Mouse (Mus musculus) MEL (cell line): Measurements from ENCODE around the gene Ttbk2.

Experiments
- CHD1 ChIP-seq: IDR thresholded peaks from 2 replicates; pipeline ENCODE4 v1.6.1; 2012; ENCODE audit warnings: low read depth, mild to moderate bottlenecking, inconsistent platforms, low read length, improper control_type of control experiment
- CTCF ChIP-seq, 3 experiments: IDR thresholded peaks in 2 of 3; conservative IDR thresholded peaks in 1 of 3; 2 replicates each; pipeline ENCODE4 v1.5.1; 2011 to 2012; ENCODE audit warnings: low read length in 3 of 3, low read depth in 2 of 3, mild to moderate bottlenecking in 2 of 3, improper control_type of control experiment in 1 of 3, inconsistent platforms in 1 of 3, mixed read lengths in 1 of 3, moderate library complexity in 1 of 3; ENCODE audit not compliant: control insufficient read depth in 1 of 3, insufficient read depth in 1 of 3, poor library complexity in 1 of 3, severe bottlenecking in 1 of 3
- GATA1 ChIP-seq: IDR thresholded peaks from 2 replicates; pipeline ENCODE4 v1.6.1; 2011; ENCODE audit warnings: low read depth, low read length, improper control_type of control experiment
- KAT2A ChIP-seq: conservative IDR thresholded peaks from 2 replicates; pipeline ENCODE4 v1.6.1; 2012; ENCODE audit warnings: low read depth, low read length, improper control_type of control experiment, inconsistent platforms
- MAFK ChIP-seq: IDR thresholded peaks from 2 replicates; pipeline ENCODE4 v1.6.1; 2011; ENCODE audit warnings: low read depth, mild to moderate bottlenecking, low read length, improper control_type of control experiment, borderline replicate concordance
- MAZ ChIP-seq: IDR thresholded peaks from 2 replicates; pipeline ENCODE4 v1.6.1; 2012; ENCODE audit warnings: low read depth, mild to moderate bottlenecking, inconsistent platforms, low read length, improper control_type of control experiment
- NELFE ChIP-seq: IDR thresholded peaks from 2 replicates; pipeline ENCODE4 v1.6.1; 2011; ENCODE audit warnings: low read depth, low read length, improper control_type of control experiment
- POLR2A ChIP-seq, 2 experiments: IDR thresholded peaks; 2 replicates each; pipeline ENCODE4 v1.6.1; 2011 to 2012; ENCODE audit warnings: low read length in 2 of 2, mild to moderate bottlenecking in 2 of 2, control low read depth in 1 of 2, improper control_type of control experiment in 1 of 2, low read depth in 1 of 2, moderate library complexity in 1 of 2; ENCODE audit not compliant: control insufficient read depth in 1 of 2, insufficient read depth in 1 of 2, poor library complexity in 1 of 2

- TF ChIP-seq CTCF (IDR thresholded peaks at IDR 0.05 in 2 of 3, conservative IDR thresholded peaks at IDR 0.05 in 1 of 3; ENCODE audit: control insufficient read depth in 1 of 3, insufficient read depth in 1 of 3, low read depth in 2 of 3, low read length in 3 of 3, poor library complexity in 1 of 3, severe bottlenecking in 1 of 3) (no peak), POLR2A (IDR thresholded peaks at IDR 0.05; ENCODE audit: control insufficient read depth in 1 of 2, insufficient read depth in 1 of 2, low read depth in 1 of 2, low read length in 2 of 2, poor library complexity in 1 of 2) (no peak), KAT2A (no peak), MAZ (no peak), GATA1 (no peak), MAFK (no peak), NELFE (no peak), CHD1 (no peak)
Measured at GRCm38 (mm10) chr2:120718496-120718895, 131.9 kb downstream of the Ttbk2 start.
